Mouse (Mus musculus): ENCODE results near the gene Spint4. TPM values are rescaled to one million over a fixed set of nuclear protein-coding genes. Genes with fewer than 3 reads are reported as not detected.
A peak's percentile ranks its signal among the peaks of the same experiment; 100 is the strongest.

Gene Spint4
- polyA plus RNA-seq (2012; rRNA removed): not detected in 2 replicates

DNA sequence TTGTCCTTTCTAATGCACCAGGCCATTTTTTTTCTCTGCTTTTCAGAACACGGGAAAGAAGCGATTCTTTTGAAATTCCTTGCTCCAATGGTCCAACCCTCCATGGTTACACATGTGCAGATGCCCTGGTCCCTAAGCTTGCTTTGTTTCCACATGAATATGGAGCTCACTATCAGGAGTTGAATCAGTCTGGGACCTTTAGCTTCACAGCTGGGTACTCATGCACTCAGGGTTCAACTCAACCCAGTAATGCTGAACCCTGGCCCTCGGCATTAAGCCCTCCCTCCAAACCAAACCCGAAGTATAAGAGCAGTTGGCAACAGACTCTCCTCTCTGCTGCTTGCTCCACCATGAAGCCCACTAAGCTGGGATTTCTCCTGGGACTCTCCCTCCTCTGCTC, at the start of gene Spint4:
TSS of gene Spint4 (plus strand) at position 301 of the 400 bp plus-strand sequence.
- DNase-seq (ENCODE audit: low read depth): no peak
- TF ChIP-seq POLR2A (IDR thresholded peaks at IDR 0.05; ENCODE audit: borderline replicate concordance, extremely low read depth, insufficient read depth, insufficient read length, poor library complexity, severe bottlenecking) (no peak), CTCF (IDR thresholded peaks at IDR 0.05; ENCODE audit: borderline replicate concordance, extremely low read depth, insufficient read depth, insufficient read length) (no peak)

DNA sequence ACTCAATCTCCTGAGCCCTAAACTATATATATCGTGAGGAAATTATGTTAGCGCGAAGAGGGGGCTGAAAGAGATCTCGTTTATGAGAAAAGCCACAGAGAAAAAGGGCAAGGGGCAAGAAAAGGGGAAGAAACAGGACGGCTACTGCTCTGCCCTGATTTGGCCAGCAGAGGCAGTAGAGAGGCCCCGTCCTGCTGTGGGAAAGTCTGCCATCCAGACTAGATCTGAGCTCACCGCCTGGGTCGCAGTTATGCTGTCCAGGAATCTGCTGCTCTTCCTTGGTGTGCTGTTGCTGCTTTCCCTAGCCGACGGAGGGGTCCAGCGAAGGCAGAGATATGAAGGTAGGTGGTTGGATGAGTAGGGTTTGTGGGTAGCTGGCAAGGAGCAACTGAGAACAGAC, 42.4 kb upstream of the Spint4 start, which contains the start of gene Wfdc10:
TSS of gene Wfdc10 (plus strand) at position 189 of the 400 bp plus-strand sequence.
- TF ChIP-seq POLR2A (IDR thresholded peaks at IDR 0.05; ENCODE audit: borderline replicate concordance, extremely low read depth, insufficient read depth, insufficient read length, poor library complexity, severe bottlenecking) (no peak), CTCF (IDR thresholded peaks at IDR 0.05; ENCODE audit: borderline replicate concordance, extremely low read depth, insufficient read depth, insufficient read length) (peak; percentile 94)

DNA sequence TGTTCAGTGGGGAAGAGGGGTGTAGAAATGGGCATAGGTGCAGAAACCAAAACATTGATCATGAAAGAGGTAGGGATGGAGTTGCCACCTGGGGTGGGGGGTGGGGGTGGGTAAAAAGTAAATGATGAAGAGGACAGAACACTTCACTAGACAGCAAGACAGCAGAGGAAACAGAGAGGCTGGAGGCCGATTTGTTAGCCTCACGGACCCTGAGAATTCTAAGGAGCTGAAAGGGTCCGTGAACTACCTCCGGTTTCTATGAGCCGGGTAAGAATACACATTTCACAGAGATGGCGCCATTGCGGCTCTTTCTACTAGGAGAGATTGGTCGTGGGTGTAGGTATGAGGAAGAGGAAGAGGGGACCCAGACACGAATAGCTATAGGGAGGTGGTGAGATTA, 41.8 kb upstream of the Spint4 start, which contains the start of gene Wfdc9:
TSS of gene Wfdc9 (minus strand) at position 101 of the 400 bp plus-strand sequence.
- DNase-seq (ENCODE audit: low read depth): no peak
- TF ChIP-seq POLR2A (IDR thresholded peaks at IDR 0.05; ENCODE audit: borderline replicate concordance, extremely low read depth, insufficient read depth, insufficient read length, poor library complexity, severe bottlenecking): no peak
- no peak for TF ChIP-seq CTCF (IDR thresholded peaks at IDR 0.05; ENCODE audit: borderline replicate concordance, extremely low read depth, insufficient read depth, insufficient read length)

More for the DNA sequence above, 42.4 kb upstream of the Spint4 start, which contains the start of gene Wfdc10:
- DNase-seq (ENCODE audit: low read depth): peak; percentile 43

DNA sequence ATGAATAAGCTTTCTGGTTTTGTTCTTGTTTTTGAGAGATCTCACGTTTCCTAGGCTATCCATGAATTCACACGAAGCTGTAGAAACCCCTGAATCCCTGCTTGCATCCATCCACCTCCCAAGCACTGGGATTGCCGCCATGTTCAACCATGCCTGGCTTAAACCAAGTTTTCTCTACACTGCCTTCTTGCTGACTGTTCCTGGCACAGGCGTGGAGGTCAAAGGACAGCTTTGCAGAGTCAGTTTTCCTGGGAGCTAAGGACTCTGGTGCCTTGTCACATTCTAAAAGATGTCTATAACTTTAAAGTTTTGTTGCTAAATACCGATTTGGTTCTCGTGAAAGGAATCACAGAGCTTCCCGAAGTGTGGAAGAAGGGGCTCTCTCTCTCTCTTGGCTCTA, 33.5 kb upstream of the Spint4 start:
- DNase-seq (ENCODE audit: low read depth): no peak
- TF ChIP-seq POLR2A (IDR thresholded peaks at IDR 0.05; ENCODE audit: borderline replicate concordance, extremely low read depth, insufficient read depth, insufficient read length, poor library complexity, severe bottlenecking) (no peak), CTCF (IDR thresholded peaks at IDR 0.05; ENCODE audit: borderline replicate concordance, extremely low read depth, insufficient read depth, insufficient read length) (no peak)

DNA sequence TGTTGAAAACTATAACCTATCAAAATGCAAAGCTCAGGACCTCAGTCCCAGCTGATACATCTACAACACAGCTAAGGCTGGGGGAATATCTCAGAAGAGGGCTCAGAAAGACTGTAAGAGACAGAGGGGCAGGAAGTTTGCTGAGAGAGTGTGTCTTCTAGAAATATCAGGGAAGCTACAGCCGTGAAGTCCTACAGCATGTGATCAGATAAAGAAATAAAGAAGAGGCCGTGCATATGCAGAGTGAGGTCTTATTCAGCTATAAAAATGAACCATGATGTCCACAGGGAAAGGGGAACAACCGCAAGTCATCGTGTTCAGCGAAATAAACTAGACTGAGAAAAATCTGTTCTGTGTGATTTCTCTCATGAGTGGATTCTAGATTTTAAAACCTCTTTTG, 28.0 kb upstream of the Spint4 start:
- no peak for TF ChIP-seq CTCF (IDR thresholded peaks at IDR 0.05; ENCODE audit: borderline replicate concordance, extremely low read depth, insufficient read depth, insufficient read length)
- no peak for TF ChIP-seq POLR2A (IDR thresholded peaks at IDR 0.05; ENCODE audit: borderline replicate concordance, extremely low read depth, insufficient read depth, insufficient read length, poor library complexity, severe bottlenecking)
- DNase-seq (ENCODE audit: low read depth): no peak

DNA sequence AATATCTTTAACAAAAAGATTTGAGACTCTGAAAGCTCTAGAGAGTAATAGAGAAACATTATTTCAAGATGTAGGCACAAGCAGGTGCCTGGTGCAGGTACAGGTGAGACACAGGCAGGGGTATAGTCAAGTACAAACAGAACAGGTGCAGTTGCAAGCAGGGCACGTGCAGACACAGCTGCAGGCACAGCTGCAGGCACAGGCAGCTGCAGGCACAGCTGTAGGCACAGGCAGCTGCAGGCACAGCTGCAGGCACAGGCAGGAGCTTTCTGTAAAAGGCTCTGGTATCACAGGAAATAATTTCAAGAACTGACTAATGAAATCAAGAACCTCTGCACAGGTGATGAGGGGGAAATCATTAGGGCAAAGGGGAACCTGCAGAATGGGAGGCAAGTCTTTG, 27.4 kb upstream of the Spint4 start:
- no peak for TF ChIP-seq POLR2A (IDR thresholded peaks at IDR 0.05; ENCODE audit: borderline replicate concordance, extremely low read depth, insufficient read depth, insufficient read length, poor library complexity, severe bottlenecking)
- TF ChIP-seq CTCF (IDR thresholded peaks at IDR 0.05; ENCODE audit: borderline replicate concordance, extremely low read depth, insufficient read depth, insufficient read length): no peak
- no peak for DNase-seq (ENCODE audit: low read depth)

DNA sequence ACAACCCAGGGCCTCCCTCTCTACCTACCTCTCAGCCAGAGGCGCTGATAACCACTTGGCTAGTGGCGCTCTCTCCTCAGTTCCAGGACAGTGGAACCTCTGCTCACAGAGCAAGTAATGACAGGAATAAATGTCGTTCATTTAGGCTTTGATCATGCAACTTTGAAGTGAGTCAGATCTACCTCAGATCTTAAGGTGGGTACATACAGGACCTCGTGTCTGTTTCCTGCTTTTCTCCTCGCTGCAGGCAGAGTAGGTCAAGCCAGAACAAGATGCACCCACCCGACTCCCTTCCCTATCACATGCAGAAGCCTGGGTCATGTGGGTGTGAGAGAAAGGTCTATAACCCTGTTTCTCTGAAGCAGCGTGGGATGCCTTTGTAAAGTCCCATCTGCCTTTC, 24.3 kb upstream of the Spint4 start, which contains the start of gene Wfdc11:
TSS of gene Wfdc11 (minus strand) at position 101 of the 400 bp plus-strand sequence.
- no peak for TF ChIP-seq POLR2A (IDR thresholded peaks at IDR 0.05; ENCODE audit: borderline replicate concordance, extremely low read depth, insufficient read depth, insufficient read length, poor library complexity, severe bottlenecking)
- TF ChIP-seq CTCF (IDR thresholded peaks at IDR 0.05; ENCODE audit: borderline replicate concordance, extremely low read depth, insufficient read depth, insufficient read length): no peak
- DNase-seq (ENCODE audit: low read depth): no peak

DNA sequence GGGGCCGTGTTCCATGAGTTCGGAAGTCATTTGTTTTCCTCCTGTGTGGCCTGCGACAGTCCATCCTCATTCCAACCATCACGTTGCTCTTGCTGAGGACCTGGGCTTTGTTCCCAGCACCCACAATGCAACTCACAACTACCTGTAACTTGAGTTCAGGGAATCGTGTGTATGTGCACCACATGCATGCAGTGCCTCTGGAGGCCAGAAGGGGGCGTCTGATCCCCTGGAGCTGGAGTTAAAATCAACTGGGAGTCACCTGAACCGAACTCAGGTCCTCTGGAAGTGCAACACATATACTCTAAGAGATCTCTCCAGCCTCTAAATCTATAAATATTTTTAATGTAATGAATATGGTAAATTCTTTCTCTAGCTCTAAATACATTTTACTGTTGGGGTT, 22.2 kb upstream of the Spint4 start:
- DNase-seq (ENCODE audit: low read depth): no peak
- TF ChIP-seq CTCF (IDR thresholded peaks at IDR 0.05; ENCODE audit: borderline replicate concordance, extremely low read depth, insufficient read depth, insufficient read length): peak; percentile 34; the same call in 1 of the 2 replicates
- TF ChIP-seq POLR2A (IDR thresholded peaks at IDR 0.05; ENCODE audit: borderline replicate concordance, extremely low read depth, insufficient read depth, insufficient read length, poor library complexity, severe bottlenecking): no peak

DNA sequence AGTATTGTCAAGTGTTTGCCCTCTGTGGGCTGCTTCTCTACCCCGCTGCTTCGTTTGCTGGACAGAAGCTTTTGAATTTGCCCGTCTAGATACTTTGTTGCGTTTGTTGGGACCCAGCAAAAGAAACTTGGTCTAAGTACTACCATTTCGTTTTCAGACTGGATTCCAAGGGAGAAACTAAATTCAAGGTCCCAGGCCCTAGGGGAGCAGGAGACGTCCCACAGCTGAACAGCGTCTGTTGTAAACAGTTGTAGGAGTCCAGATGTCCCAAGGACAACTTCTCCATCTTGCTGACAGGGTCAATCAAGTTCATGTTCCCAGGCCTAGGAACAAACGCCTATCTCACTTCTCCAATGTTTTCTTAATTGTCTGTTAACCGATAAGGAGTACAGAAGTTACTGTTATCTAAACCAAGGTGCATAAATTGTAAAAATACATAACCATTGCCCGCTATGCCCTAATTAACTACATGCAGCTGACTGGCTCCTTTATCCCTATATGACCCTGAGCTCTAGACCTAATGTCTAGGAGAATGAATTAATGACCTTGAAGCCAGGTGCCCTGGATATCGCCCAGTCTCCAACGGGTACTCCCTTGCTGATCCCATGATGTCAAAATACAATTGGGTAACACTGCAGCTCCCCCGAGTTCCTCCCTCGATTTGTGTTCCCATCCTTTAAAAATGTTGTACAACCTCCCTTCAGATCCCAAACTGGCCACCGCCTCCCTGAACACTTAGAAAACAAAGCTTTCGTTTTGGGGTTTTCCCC, 21.2 kb upstream of the Spint4 start:
- TF ChIP-seq CTCF (IDR thresholded peaks at IDR 0.05; ENCODE audit: borderline replicate concordance, extremely low read depth, insufficient read depth, insufficient read length): no peak
- TF ChIP-seq POLR2A (IDR thresholded peaks at IDR 0.05; ENCODE audit: borderline replicate concordance, extremely low read depth, insufficient read depth, insufficient read length, poor library complexity, severe bottlenecking): no peak
- no peak for DNase-seq (ENCODE audit: low read depth)

DNA sequence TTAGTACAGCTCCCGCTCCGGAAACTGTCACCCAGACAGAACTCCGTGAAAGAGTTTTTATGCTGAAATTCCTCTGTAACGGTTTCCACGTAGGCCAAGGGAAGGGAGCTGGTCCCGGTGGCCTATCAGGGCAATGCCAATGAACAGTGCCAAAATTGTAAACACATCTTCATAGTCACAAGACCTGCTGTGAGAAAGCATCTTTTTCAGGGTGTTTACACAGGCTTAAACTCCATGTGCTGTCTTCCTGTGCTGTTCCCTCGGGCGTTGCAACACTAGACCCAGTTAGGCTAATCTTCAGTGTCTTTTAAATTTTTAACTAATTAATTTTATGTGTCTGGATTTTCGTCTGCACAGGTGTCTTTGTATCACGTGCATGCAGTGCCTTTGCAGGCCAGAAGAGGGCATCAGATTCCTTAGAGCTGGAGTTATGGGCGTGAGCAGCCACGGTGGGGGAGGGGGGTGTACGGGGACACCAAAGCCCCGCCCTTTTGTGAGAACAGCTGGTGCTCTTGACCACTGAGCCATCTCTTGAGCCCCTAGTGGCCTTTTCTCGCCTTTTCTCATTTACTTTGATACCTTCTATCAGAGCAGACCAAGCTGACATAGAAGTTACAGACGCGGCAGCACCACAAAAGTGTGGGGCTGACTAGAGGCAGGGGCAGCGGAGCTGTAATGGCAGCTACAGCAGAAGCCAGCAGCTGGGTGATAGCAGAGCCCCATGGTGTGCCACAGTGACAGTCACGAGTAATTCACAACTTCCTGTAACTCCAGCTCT, 19.3 kb upstream of the Spint4 start:
- TF ChIP-seq CTCF (IDR thresholded peaks at IDR 0.05; ENCODE audit: borderline replicate concordance, extremely low read depth, insufficient read depth, insufficient read length) (peak; percentile 75), POLR2A (IDR thresholded peaks at IDR 0.05; ENCODE audit: borderline replicate concordance, extremely low read depth, insufficient read depth, insufficient read length, poor library complexity, severe bottlenecking) (no peak)
- DNase-seq (ENCODE audit: low read depth): peak; percentile 83

DNA sequence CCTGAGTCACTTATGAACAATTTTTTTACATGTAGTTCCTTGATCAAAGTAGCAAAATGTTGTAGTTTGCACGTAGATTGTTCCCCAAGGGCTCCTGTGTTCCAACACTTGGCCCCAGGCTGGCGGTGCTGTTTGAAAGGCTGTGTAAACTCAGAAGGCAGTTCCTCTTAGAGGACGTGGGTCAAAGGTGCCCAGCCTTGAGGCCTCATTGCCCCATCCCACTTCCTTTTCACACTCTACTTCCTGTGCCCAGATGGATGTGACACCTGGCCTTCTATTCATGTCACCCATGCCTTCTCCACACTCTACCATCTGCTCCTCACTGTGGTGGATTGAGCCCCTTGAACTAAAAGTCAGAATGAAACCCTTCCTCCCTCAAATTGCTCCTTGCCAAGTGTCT, 18.4 kb upstream of the Spint4 start:
- DNase-seq (ENCODE audit: low read depth): no peak
- TF ChIP-seq CTCF (IDR thresholded peaks at IDR 0.05; ENCODE audit: borderline replicate concordance, extremely low read depth, insufficient read depth, insufficient read length) (no peak), POLR2A (IDR thresholded peaks at IDR 0.05; ENCODE audit: borderline replicate concordance, extremely low read depth, insufficient read depth, insufficient read length, poor library complexity, severe bottlenecking) (no peak)
